Mouse (Mus musculus) mouse embryonic stem cell (cell line): ENCODE data around the gene Apip.

Experiments used
- in situ Hi-C, 2 experiments: fragments of 300-500 bp; cut with MboI; formaldehyde crosslinking; loops; 1 replicate in 1 of 2; 3 replicates in 1 of 2; pipeline ENCODE4 v1.14.3; 2019 to 2020; ENCODE audit warnings: low sequenced_read_pairs in 2 of 2, low pct_unique_long_range_greater_than_20kb in 1 of 2, mixed read lengths in 1 of 2; ENCODE audit not compliant: unreplicated experiment in 1 of 2

Gene Apip

DNA sequence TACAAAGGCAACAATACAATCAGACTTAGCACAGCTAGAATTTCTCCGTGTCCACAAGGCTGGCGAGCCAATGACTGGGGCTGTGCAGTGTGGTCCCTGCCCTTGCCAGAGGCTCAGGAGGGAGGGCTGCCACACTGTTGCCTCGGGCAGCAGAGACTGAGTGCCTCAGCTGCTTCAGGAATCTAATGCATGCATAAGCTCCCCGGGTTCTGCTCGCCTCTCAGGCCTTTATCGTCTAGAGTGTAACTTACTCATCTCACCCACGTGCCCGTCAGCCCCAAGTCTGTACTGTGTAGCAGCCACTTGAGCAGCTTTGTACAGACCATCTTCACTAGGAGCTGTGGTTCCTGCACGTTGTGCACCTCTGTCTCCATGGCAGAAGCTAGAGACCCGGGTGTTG, 12.2 kb downstream of the Apip start:
- in situ Hi-C loops, result loop anchor here (5.0 to 10.0 kb wide), 2 partner anchors 262 to 339 kb away; no protein-coding TSS in a partner anchor

DNA sequence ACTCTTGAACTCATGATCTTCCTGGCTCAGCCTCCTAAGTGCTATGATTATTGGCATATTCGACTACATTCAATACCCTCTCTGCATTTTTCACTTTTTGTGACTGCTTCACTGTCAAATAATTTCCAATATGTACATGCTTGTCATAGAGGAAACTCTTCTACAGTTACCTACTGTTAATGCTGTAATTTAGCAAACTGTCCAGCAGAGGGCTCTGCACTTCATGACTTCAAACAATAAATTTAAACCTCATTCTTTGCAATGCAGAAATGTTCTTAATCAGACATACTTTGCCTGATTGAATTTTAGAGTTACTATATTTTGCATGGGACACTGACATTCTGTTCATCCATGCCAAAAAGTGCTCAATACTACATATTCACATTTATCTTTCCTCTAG, 13.0 kb downstream of the Apip start:
- in situ Hi-C loops, result loop anchor here (5.0 to 10.0 kb wide), 2 partner anchors 261 to 338 kb away; no protein-coding TSS in a partner anchor

DNA sequence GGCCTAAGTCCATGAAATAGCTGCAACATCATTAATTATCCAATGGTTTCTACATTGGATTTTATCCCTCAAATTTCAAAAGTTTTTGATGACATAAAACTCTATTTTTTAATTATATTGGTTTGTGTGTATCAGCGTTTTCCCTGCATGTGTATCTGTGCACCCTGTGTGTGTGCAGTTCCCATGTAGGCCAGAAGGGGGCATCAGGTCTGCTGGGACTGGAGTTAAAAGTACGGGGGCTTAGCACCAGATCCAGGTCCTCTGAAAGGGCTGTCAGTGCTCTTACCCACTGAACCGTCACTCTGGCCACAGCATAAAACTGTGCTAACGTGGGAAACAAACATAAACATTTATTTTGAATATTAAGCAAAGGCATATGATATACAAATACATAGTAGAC, 14.6 kb downstream of the Apip start:
- in situ Hi-C loops, result loop anchor here (5.0 to 10.0 kb wide), 2 partner anchors 259 to 337 kb away; no protein-coding TSS in a partner anchor

DNA sequence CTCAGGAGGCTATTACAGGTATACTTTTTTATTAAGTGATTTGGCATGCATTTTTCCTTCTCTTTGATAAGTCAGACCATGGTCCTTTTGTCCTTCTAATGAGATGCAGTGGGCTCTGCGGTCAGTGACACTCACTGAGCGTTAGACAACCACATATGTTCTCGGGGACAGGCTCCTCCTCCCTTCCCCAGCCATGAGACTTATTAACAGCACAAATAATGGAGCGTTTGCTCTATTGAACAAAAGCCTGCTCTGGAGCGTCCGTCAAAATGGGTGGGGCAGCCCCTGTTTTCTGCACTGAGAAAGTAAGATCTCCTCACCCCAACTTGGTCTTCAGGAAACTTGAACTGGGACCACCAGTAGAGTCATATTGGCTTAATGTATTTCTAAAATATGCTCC, 16.0 kb downstream of the Apip start:
- in situ Hi-C loops, result loop anchor here (5.0 to 10.0 kb wide), 2 partner anchors 258 to 335 kb away; no protein-coding TSS in a partner anchor

DNA sequence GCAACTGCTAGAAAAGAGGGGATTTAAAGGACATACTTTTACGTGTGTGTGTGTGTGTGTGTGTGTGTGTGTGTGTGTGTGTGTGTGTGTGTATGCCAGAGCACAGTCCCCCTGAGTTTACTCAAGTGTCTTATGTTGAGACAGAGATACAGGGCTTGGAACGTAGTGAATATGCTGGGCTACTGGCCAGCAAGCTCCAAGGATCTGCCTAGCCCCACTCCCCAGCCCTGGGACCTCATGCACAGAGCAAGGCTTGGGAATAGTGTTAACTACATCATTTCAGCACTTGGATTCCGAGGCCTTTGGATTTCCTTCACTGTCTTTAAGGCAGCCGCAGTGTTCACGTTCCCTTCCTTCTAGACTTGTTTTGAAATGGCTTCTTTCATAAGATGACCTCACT, 29.1 kb downstream of the Apip start:
- in situ Hi-C loops, result no loop called here

DNA sequence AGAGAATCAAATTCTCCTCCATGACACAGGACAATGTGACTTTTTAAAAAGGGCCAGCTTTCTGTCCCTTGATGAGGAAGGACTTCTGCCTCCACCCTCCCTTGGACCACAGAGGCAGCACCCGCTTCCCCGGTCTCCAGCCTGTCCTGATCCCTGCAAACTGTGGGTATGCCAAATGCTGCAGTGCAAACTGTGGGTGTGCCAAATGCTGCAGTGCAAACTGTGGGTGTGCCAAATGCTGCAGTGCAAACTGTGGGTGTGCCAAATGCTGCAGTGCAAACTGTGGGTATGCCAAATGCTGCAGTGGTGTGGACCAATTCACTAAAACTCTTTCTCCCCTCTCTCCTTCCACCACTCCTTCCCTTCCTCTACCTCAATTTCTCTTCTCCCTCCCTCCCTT, 32.7 kb downstream of the Apip start:
- in situ Hi-C loops, result no loop called here

DNA sequence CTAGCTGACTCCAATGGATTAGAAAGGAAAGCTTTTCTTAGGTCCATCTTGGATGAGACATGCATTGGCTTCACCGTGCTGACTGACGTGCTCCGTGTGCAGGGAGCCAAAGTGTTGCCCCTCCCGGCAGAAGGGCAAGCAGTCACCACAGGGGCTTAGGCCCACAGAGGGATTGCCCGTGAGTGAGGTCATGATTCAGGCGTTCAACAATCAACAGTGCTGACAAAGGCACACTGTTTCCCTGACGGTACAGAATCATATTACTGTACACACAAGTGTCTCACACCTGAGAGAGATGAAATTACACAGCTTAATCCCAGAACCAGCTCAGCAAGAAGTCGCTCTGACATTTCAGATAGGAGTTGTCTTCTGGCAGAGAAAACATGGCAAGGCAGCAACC, 38.2 kb downstream of the Apip start:
- in situ Hi-C loops, result no loop called here

DNA sequence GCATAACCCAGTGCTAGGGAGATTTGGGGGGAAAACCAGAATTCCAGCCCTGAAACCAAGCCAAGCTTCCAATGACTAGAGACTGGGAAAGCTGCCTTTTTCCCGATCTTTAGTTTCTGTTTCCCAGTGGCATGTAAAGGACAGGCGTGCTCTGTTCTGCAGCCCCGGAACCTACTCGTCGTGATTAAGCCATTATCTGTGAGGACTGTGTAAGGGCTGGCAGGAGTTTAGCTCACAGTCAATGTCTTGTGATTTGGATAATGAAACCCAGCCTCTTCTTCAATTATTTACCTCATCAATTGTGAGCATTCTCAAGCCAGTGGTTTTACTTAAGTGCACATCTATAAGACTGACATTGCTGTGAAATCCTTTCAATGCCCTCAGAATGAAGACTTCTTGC, 43.7 kb downstream of the Apip start:
- in situ Hi-C loops, result no loop called here

DNA sequence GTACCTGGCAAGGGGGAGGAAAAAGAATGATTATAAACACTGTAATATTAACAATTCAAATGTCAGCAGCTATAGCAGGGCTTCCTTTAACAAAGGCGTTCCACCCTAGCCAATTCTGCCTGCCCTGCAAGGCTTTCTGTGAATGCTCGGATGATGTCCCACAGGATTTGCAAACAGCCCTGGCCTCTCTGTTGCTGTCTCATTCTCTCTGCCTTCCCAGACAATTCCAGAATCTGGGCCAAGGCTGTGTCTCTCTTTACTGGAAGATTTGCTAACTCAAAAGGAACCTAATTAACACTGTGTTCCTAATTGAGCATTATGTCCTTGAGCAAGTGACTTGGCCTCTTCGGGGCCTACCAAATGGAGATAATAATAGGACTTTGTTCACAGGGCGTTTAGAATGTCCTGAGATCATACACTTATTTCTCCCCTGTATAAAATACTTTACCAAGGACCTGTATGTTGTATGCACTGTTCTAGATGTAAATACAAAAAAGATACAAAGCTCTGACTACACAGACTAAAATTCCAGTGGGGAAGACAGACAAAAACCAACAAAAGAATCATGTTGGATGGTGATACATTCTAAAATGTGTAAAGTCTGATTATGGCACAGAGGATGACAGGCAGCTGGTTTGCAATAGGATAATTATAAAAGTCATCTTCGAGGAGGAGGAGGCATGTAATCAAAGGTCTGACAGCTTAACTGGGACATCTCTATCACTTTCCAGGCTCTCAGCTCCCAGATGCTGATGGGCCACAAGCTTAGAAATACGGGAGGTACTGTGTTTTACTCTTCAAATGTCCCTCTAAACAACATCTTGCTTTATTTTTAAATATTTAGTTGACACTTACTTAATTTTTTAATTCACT, 45.1 kb downstream of the Apip start:
- in situ Hi-C loops, result no loop called here

DNA sequence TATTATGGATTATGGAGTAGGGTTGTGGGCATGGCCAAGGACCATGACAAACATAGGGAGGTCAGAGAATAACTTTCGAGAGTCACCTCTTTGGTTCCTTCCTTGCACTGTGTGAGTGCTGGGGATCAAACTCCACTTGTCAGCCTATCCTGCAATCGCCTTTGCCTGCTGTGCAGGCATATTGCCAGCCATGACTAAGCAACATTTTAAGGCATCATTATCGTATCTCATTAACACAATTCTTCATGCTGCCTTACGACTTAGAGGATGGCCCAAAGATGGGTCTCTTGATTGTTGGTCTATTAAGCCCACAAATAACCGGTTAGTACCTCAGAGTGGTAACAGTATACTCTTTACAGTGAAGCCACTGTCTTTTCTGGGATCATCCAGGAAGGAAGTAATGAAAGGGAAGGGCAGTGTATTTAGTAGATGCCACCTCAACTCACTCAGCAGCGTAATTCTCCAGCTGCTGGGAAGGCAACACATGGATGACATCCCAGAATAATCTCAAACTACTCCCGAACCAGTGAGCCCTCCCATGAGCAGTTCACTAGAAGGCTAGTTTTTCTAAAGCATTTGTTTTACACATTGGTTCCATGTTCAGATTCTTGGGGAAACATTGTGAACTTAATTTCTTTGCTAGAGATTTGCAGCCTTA, 45.9 kb downstream of the Apip start:
- in situ Hi-C loops, result no loop called here

DNA sequence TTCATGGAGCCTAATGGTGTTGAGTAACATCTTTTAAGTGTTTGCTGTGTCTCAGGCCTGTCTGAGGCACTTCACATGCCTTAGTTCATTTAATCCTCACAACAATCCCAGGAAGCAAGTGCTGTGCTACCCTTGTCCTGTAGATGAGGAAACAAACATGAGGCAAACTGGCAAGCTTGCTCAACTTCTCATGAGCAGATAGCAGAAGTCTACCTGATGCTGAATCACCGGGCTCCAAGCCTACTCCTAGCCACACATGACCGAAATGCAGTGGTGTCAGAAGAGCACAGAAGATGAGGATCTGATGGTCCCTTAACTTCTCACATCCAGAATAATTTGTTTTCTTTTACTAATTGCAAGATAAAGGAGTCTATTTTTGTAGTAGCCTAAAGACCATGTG, 56.2 kb downstream of the Apip start:
- in situ Hi-C loops, result loop anchor here in 1 of 2 experiments (10.0 kb wide), 1 partner anchor 215 kb away; no protein-coding TSS in a partner anchor

DNA sequence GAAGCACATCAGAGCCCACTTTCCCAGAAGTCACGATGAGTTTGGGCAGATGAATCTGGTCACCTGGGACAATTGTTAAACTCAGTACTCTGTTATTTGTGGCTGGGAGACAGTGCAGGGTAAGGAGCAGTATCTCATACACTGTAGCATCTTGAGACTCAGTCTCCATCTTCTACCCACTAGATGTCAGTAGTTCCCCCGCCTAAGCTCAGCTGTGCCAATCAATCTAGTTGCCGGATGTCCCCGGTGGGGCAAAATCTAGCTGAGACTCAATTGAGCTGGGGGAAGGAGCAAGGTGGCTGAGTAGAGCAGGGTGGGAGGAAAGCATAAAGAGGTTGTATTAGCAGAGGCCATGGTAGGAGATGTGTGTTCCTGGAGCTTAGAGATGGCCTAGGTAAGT, 57.7 kb downstream of the Apip start:
- in situ Hi-C loops, result loop anchor here in 1 of 2 experiments (10.0 kb wide), 1 partner anchor 214 kb away; no protein-coding TSS in a partner anchor

DNA sequence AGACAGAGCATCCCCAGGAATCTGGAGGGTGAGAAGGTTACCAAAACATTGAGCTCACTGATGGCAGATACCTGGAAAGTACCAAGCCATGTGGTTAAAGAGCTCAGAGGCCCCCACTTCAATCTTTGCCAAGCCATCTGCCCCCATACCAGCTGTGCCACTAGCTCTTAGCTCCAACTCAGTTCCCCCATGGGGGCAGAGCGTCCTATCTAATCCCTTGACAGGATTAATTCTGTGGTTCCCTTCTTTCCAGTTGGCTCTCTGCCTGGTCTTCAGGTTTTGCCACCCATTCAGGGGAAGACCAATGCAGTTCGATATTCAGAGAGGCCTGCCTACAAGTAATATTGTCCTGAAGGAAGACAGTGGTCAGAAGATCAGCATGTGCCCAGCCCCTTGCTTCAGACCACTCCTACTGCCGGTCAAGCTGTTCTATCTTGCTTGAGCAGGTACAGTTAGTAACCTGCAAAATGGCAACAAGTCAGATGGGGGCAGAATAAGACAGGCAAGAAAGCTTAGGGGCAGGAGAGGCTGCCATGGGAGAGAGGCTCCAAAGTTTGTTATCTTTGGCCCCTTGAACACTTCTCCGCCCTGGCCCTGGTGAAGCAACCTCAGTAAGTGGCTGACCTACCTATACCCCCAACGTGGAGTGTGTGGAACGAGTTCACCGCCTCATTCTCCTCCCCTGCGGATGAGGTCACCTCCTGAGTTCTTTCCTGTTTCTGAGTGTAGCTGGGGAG, 65.2 kb downstream of the Apip start:
- in situ Hi-C loops, result loop anchor here in 1 of 2 experiments (10.0 kb wide), 1 partner anchor 206 kb away; no protein-coding TSS in a partner anchor
